Mouse (Mus musculus): ENCODE measurements around the gene Dpp3. TPM values are rescaled to one million over a fixed set of nuclear protein-coding genes. Genes with fewer than 3 reads are reported as not detected.
A peak's percentile ranks its signal among the peaks of the same experiment; 100 is the strongest.
"Not testable (repeated sequence)": the region's sequence is repeated elsewhere in the genome, so short reads cannot be mapped to it uniquely, and the experiment has no call there.

Gene Dpp3
- polyA plus RNA-seq (2016; fragmentation: Nextera tagmentation; extraction: Ambion mirVana) = 179 and 189 TPM in 2 replicates

GRCm38 (mm10) chr19:4927904-4928531, at the start of gene Dpp3:
Dpp3 (minus strand) TSS chr19:4928287.
- Histone ChIP-seq H3K4me3 (peak within 1 kb of the TSS; percentile 72), H3K9me3 (no peaks in the 10 kb centered on the region), H3K4me2 (replicated peaks) (peak within 1 kb of the TSS; percentile 59), H3K4me1 (peaks cover 21% of the 10 kb centered on the region), H3K27ac (replicated peaks) (peak within 1 kb of the TSS; percentile 77), H3K36me3 (peaks cover 30% of the 10 kb centered on the region), H3K27me3 (peaks cover 6% of the 10 kb centered on the region; the same call in 1 of the 2 replicates), H3K9ac (replicated peaks) (peak within 1 kb of the TSS; percentile 64)
- WGBS = under 1% methylated on average over 32 of the region's 32 CpGs
- ATAC-seq (ENCODE audit: low FRiP score, low read depth) = peak; percentile 99

GRCm38 (mm10) chr19:4968236-4968635, 40.1 kb upstream of the Dpp3 start:
- Histone ChIP-seq H3K4me1 (peaks cover 2% of the 10 kb centered on the region; the same call in 1 of the 2 replicates), H3K4me3 (no peak overlapping the region), H3K27ac (replicated peaks) (no peak overlapping the region), H3K4me2 (replicated peaks) (no peak overlapping the region), H3K27me3 (no peaks in the 10 kb centered on the region), H3K9me3 (no peaks in the 10 kb centered on the region), H3K9ac (replicated peaks) (no peak overlapping the region), H3K36me3 (peaks cover 36% of the 10 kb centered on the region)
- WGBS = 92% methylated on average over 2 of the region's 2 CpGs
- no peak for ATAC-seq (ENCODE audit: low FRiP score, low read depth)

GRCm38 (mm10) chr19:4961928-4962601, 34.0 kb upstream of the Dpp3 start, which contains the start of gene Mrpl11:
Mrpl11 (plus strand) TSS chr19:4962147.
- peaks cover 8% of the 10 kb centered on the region for H3K4me1 ChIP-seq
- peaks cover 27% of the 10 kb centered on the region for H3K36me3 ChIP-seq
- no peaks in the 10 kb centered on the region for H3K9me3 ChIP-seq
- H3K9ac ChIP-seq (replicated peaks) = peak within 1 kb of the TSS; percentile 80
- peak; percentile 94 for ATAC-seq (ENCODE audit: low FRiP score, low read depth)
- under 1% methylated on average over 34 of the region's 34 CpGs for WGBS
- H3K27me3 ChIP-seq = peaks cover 5% of the 10 kb centered on the region; the same call in 1 of the 2 replicates
- H3K4me3 ChIP-seq = peak within 1 kb of the TSS; percentile 85
- H3K27ac ChIP-seq (replicated peaks) = peak within 1 kb of the TSS; percentile 78
- H3K4me2 ChIP-seq (replicated peaks) = peak within 1 kb of the TSS; percentile 83

- H3K4me1 ChIP-seq; H3K4me3 ChIP-seq; H3K27me3 ChIP-seq; ATAC-seq (ENCODE audit: low FRiP score, low read depth); H3K36me3 ChIP-seq; H3K9ac ChIP-seq (replicated peaks); H3K27ac ChIP-seq (replicated peaks); H3K4me2 ChIP-seq (replicated peaks); H3K9me3 ChIP-seq: not testable (repeated sequence)
- WGBS = 87% methylated on average over 9 of the region's 9 CpGs
Measured at GRCm38 (mm10) chr19:4948641-4949040, 20.6 kb upstream of the Dpp3 start.

- Histone ChIP-seq H3K9me3 (no peaks in the 10 kb centered on the region), H3K9ac (replicated peaks) (no peak overlapping the region), H3K4me3 (no peak overlapping the region), H3K27me3 (peaks cover 22% of the 10 kb centered on the region), H3K4me2 (replicated peaks) (no peak overlapping the region), H3K27ac (replicated peaks) (no peak overlapping the region), H3K36me3 (no peaks in the 10 kb centered on the region), H3K4me1 (peaks cover 6% of the 10 kb centered on the region)
- WGBS = 45% methylated on average over 6 of the region's 6 CpGs
- ATAC-seq (ENCODE audit: low FRiP score, low read depth) = no peak
Measured at GRCm38 (mm10) chr19:4945540-4945939, 17.5 kb upstream of the Dpp3 start.

- H3K9me3 ChIP-seq = no peaks in the 10 kb centered on the region
- no peak for ATAC-seq (ENCODE audit: low FRiP score, low read depth)
- peak overlapping the region; percentile 98 for H3K4me2 ChIP-seq (replicated peaks)
- H3K4me1 ChIP-seq = peaks cover 6% of the 10 kb centered on the region
- H3K9ac ChIP-seq (replicated peaks) = peak overlapping the region; percentile 71
- H3K36me3 ChIP-seq = no peaks in the 10 kb centered on the region
- peak overlapping the region; percentile 68 for H3K4me3 ChIP-seq
- WGBS = 9% methylated on average over 13 of the region's 13 CpGs
- no peak overlapping the region for H3K27ac ChIP-seq (replicated peaks)
- peaks cover 23% of the 10 kb centered on the region for H3K27me3 ChIP-seq
Measured at GRCm38 (mm10) chr19:4943253-4943588, 15.1 kb upstream of the Dpp3 start.

GRCm38 (mm10) chr19:4942551-4943252, 14.6 kb upstream of the Dpp3 start, which contains the start of gene Peli3:
Peli3 (minus strand) TSS chr19:4943127.
- WGBS = under 1% methylated on average over 50 of the region's 55 CpGs
- peaks cover 6% of the 10 kb centered on the region for H3K4me1 ChIP-seq
- H3K9me3 ChIP-seq = no peaks in the 10 kb centered on the region
- no peaks in the 10 kb centered on the region for H3K36me3 ChIP-seq
- H3K4me2 ChIP-seq (replicated peaks) = peak within 1 kb of the TSS; percentile 98
- peak within 1 kb of the TSS; percentile 71 for H3K9ac ChIP-seq (replicated peaks)
- peak within 1 kb of the TSS; percentile 68 for H3K4me3 ChIP-seq
- peak; percentile 96 for ATAC-seq (ENCODE audit: low FRiP score, low read depth)
- H3K27me3 ChIP-seq = peaks cover 23% of the 10 kb centered on the region
- peak within 1 kb of the TSS; percentile 30; the same call in 1 of the 2 replicates for H3K27ac ChIP-seq (replicated peaks)

GRCm38 (mm10) chr19:4937444-4938310, 9.6 kb upstream of the Dpp3 start:
- Histone ChIP-seq H3K27me3 (peaks cover 21% of the 10 kb centered on the region), H3K9ac (replicated peaks) (no peak overlapping the region), H3K9me3 (no peaks in the 10 kb centered on the region), H3K4me3 (no peak overlapping the region), H3K36me3 (no peaks in the 10 kb centered on the region), H3K4me1 (peaks cover 6% of the 10 kb centered on the region), H3K27ac (replicated peaks) (no peak overlapping the region), H3K4me2 (replicated peaks) (no peak overlapping the region)
- no peak for ATAC-seq (ENCODE audit: low FRiP score, low read depth)
- WGBS = 89% methylated on average over 17 of the region's 17 CpGs

- Histone ChIP-seq H3K4me3 (no peak overlapping the region), H3K9me3 (no peaks in the 10 kb centered on the region), H3K4me1 (no peaks in the 10 kb centered on the region), H3K9ac (replicated peaks) (no peak overlapping the region), H3K4me2 (replicated peaks) (no peak overlapping the region), H3K27ac (replicated peaks) (no peak overlapping the region), H3K27me3 (peaks cover 18% of the 10 kb centered on the region), H3K36me3 (no peaks in the 10 kb centered on the region)
- 87% methylated on average over 2 of the region's 2 CpGs for WGBS
- ATAC-seq (ENCODE audit: low FRiP score, low read depth) = no peak
Measured at GRCm38 (mm10) chr19:4936896-4937295, 8.8 kb upstream of the Dpp3 start.

GRCm38 (mm10) chr19:4928781-4929180, 694 bp upstream of the Dpp3 start:
- peak overlapping the region; percentile 64 for H3K9ac ChIP-seq (replicated peaks)
- peak overlapping the region; percentile 77 for H3K27ac ChIP-seq (replicated peaks)
- peaks cover 23% of the 10 kb centered on the region for H3K36me3 ChIP-seq
- ATAC-seq (ENCODE audit: low FRiP score, low read depth) = no peak; the same call in 1 of the 2 replicates
- peaks cover 6% of the 10 kb centered on the region; the same call in 1 of the 2 replicates for H3K27me3 ChIP-seq
- no peaks in the 10 kb centered on the region for H3K9me3 ChIP-seq
- H3K4me1 ChIP-seq = peaks cover 21% of the 10 kb centered on the region
- WGBS = 61% methylated on average over 5 of the region's 5 CpGs
- H3K4me2 ChIP-seq (replicated peaks) = peak overlapping the region; percentile 59
- peak overlapping the region; percentile 72 for H3K4me3 ChIP-seq

- Histone ChIP-seq H3K4me2 (replicated peaks) (no peak overlapping the region), H3K4me1 (peaks cover 21% of the 10 kb centered on the region), H3K27ac (replicated peaks) (no peak overlapping the region), H3K27me3 (no peaks in the 10 kb centered on the region), H3K9ac (replicated peaks) (no peak overlapping the region), H3K9me3 (no peaks in the 10 kb centered on the region), H3K4me3 (no peak overlapping the region), H3K36me3 (peaks cover 57% of the 10 kb centered on the region)
- 94% methylated on average over 11 of the region's 11 CpGs for WGBS
- ATAC-seq (ENCODE audit: low FRiP score, low read depth) = no peak
Measured at GRCm38 (mm10) chr19:4925121-4925860, 2.8 kb downstream of the Dpp3 start.
